Mouse (Mus musculus): ENCODE results near the gene Edc3.

Edc3 gene

DNA sequence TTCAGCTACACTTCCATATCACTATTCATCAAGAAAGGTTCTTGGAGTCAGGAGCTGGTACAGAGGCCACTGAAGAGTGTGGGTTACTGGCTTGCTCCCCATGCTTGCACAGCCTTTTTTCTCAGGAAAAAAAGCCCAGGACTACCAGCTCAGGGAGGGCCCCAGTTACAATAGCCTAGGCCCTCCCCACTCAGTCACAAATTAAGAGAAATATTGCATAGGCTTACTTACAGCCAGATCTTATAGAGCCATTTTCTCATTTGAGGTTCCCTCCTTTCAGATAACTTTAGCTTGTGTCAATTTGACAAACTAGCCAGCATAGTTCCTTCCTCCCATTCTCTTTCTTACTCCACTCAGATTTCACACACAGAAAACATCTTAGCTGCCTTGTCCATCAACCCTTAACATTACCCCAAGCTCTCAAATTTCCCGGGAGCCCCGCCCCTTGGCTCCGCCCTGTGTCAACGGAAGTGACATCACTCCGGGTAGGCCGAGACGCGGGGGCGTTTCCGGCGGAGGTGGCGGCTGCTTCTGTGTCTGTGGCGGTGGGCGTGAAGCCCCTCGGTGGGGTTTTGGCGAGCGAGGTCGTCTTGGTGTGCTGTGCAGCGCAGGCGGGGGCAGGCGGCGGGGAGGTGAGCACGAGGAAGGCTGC, at the start of gene Edc3:
TSS of gene Edc3 (plus strand) at position 473 of the 652 bp plus-strand sequence.
- DNase-seq (ENCODE audit: low read depth, low spot score): no peak

DNA sequence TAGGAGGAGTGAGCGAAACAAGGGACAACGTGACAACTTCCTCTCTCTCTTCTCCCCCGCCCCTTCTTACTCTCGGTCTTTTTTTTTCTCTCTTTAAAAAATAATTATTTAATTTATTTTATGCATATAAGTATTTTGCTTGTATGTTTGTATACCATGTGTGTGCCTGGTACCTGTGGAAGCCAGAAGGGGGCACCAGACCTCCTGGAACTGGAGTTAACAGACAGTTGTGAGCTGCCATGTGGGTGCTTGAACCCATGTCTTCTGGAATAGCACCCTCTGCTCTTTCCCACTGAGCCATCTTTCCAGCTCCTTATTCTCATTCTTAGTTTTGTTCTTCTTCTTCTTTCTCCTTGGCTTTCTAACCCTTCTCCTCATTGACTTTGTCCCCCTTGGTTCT, 49.4 kb upstream of the Edc3 start:
- DNase-seq (ENCODE audit: low read depth, low spot score): no peak

GRCm38 (mm10) chr9:57659774-57660173, 48.6 kb upstream of the Edc3 start:
- DNase-seq (ENCODE audit: low read depth, low spot score): peak; percentile 55

DNA sequence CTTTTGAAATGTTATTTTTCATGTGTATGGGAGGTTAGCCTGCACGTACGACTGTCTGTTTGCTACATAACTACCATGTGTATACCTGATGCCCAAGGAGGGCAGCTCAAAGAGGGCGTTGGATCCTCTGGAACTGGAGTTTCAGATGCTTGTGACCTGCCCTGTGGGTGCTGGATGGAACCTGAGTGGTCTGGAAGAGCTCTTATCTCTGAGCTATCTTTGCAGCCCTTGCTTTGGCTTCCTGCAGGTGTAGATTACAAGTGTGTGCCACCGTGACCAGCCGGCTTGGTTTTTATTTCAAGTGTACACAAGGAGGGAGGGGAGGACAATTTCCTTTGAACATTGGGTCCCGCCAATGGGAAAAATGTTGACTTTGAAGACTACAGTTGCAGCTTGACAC, 47.8 kb upstream of the Edc3 start:
- no peak for DNase-seq (ENCODE audit: low read depth, low spot score)

- no peak for DNase-seq (ENCODE audit: low read depth, low spot score)
Measured at GRCm38 (mm10) chr9:57661552-57661951, 46.8 kb upstream of the Edc3 start.

- no peak for DNase-seq (ENCODE audit: low read depth, low spot score)
Measured at GRCm38 (mm10) chr9:57664616-57665015, 43.7 kb upstream of the Edc3 start.

GRCm38 (mm10) chr9:57666536-57666935, 41.8 kb upstream of the Edc3 start:
- no peak for DNase-seq (ENCODE audit: low read depth, low spot score)

GRCm38 (mm10) chr9:57667136-57667535, 41.2 kb upstream of the Edc3 start:
- no peak for DNase-seq (ENCODE audit: low read depth, low spot score)

GRCm38 (mm10) chr9:57667817-57668216, 40.5 kb upstream of the Edc3 start:
- DNase-seq (ENCODE audit: low read depth, low spot score): no peak

DNA sequence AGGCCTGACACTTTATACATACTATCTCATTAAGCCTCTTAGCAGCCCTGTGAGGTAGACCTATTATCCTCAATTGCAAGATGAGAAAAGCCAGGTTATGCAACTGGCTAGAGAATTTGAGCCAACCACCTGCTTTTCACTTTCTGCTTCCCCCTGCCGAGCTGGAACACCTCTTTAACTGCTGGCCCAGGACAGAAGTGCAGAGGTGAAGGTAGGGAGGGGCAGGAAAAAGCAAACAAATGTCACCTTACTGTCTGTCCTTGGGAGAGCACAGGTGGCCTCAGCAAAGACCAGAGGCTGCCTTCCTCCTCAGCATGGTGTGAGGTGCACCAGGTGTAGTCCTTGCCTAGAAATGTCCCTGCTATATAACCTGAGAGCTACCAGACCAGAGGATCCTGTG, 40.1 kb upstream of the Edc3 start:
- DNase-seq (ENCODE audit: low read depth, low spot score): no peak

DNA sequence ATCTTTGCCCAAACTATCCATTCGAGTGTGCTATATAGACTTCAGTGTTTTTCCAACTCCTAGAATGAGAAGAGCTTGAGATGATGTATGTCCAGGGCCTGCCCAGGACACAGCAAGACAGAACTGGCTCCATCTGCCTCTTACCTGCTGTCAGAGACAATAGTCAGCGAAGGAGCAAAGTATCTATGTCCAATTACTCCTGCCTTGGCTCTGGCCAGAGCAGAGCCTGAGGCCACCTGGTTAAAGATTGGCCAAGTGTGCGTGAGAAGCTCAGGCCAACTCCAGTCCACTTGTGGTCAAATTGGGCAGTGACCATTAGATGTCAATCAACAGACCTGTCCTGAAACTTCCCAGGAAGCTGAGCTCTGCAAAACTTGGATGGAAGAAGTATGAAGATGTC, 38.8 kb upstream of the Edc3 start:
- DNase-seq (ENCODE audit: low read depth, low spot score): no peak

DNA sequence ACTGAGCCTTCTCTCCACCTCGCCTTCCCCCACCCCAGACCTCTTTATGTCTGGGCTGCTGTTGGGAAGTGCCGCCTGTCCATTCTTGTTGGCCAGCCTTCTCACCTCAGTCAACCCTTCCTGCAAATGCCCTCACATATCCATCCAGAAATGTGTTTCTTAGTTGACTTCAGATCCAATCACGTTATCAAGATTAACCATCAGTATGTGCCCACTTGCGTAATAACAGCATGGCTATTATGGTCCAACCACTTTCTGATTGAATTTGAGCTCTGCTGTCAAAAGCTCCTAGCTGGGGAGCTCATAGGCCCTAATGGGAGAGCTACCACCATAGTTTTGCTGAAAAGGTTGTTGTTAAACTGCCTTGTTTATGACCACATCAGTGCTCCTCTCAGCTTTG, 37.3 kb upstream of the Edc3 start:
- DNase-seq (ENCODE audit: low read depth, low spot score): no peak

GRCm38 (mm10) chr9:57671500-57671899, 36.8 kb upstream of the Edc3 start:
- no peak for DNase-seq (ENCODE audit: low read depth, low spot score)

DNA sequence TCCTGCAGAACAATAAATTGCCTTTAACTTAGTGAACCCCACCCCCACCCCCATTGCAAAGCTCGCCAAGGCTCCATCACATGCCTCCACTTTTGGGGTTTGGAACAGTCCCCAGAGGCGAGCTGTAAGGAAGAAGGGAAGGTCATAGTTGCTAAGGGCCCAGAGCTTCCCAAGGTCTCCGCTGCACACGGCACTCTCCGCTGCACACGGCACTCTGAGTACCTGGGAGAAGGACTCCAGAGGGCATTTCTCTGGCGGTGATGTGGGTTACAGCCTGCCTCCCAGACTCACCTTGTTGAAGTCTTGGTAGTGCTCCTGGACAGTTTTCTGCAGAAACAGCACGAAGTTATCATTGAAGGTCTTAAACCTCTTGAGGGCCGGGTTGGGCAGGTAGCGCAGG, 26.9 kb upstream of the Edc3 start:
- no peak for DNase-seq (ENCODE audit: low read depth, low spot score)

DNA sequence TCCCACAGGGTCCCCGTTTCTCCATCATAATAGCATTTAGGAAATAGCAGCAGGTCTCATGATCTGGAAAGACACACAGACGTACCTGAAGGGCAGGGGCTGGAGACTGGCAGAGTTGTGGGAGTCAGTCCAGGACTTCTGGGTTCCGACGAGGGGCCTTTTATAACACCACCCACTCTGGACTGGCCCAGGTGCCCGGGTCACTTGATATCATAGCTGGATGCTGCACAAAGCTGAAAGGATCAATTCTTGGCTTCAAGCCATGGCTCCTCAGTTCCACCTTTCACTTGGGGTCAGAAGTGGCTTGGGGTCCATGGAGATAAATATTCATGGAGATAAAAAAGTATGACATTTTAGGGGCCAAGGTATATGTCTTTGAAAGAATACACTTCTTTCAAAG, 24.8 kb upstream of the Edc3 start, which contains the start of gene Cyp1a2:
TSS of gene Cyp1a2 (minus strand) at position 184 of the 400 bp plus-strand sequence.
- no peak for DNase-seq (ENCODE audit: low read depth, low spot score)

- DNase-seq (ENCODE audit: low read depth, low spot score): no peak
Measured at GRCm38 (mm10) chr9:57686011-57686410, 22.3 kb upstream of the Edc3 start.

DNA sequence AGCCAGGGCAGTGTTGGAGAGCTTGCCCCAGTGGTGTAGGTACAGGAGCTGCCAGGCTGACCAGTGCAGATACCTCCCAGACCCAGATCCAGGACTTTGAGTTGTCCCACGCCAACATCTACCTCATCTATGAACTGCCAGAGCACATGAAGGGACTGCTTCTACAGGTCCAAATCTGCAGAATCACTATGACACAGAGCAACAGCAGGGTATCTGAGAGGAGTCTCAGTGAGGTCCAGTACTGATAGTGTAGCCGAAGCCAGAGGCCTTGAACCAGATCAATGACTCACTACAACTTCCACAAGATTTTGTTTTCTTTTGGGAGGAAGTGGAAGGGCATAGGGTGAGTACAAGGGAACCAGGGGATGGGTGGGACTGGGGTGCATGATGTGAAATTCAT, 20.6 kb upstream of the Edc3 start, which contains the start of gene Cyp1a1:
TSS of gene Cyp1a1 (plus strand) at position 178 of the 400 bp plus-strand sequence.
- no peak for DNase-seq (ENCODE audit: low read depth, low spot score)

- DNase-seq (ENCODE audit: low read depth, low spot score): no peak
Measured at GRCm38 (mm10) chr9:57688158-57688557, 20.2 kb upstream of the Edc3 start.

- no peak for DNase-seq (ENCODE audit: low read depth, low spot score)
Measured at GRCm38 (mm10) chr9:57688606-57689005, 19.7 kb upstream of the Edc3 start.

DNA sequence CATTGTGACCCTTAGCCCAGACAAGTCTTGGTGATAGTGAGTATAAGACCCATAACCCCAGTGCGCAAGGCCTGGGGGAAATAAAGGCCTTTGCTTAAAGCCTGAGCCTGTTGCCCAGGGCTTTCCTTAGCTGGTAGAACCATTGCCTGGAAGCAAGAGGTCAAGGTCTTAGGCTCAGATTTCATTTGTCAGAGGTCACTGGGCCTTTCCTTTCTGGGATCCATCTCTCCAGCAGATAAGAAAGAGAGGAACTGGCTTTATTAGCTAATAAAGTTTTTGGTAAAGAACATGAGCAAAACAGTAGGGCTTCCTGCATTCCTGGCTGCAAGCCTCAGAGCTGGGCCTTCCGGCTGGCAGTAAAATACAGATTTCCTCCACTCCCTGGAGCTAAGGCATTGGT, 14.2 kb upstream of the Edc3 start:
- DNase-seq (ENCODE audit: low read depth, low spot score): no peak

DNA sequence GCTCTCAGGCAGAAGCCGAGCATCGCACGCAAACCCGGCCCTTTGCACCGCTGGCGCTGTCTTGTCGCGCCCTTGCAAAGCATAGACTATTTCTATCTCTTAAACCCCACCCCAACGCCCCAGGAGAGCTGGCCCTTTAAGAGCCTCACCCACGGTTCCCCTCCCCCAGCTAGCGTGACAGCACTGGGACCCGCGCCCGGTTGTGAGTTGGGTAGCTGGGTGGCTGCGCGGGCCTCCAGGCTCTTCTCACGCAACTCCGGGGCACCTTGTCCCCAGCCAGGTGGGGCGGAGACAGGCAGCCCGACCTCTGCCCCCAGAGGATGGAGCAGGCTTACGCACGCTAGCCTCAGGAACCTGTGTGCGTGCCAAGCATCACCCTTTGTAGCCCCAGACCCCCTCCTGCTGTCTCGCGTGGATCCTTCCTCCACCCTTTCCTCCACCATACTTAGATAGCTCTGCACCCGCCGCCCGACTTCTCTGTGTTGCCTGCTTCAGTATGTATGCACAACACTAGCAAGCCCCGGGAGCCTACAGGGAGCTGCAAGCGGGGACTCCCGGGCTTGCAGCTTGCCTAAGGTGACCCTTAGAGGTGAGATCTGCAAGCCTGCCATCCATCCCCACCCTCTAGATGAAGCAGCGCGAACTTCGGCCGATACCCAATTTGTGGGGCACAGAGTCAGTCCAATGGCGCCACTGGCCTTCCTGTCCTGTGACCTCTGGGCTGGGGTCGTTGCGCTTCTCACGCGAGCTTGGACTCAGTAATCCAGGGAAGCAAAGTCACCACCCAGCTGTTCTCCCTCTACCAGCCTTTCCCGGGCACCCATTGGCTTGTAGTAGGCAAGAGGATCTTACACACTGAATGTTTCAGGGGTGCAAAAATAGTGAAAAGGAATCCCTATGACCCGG, 11.7 kb upstream of the Edc3 start:
- DNase-seq (ENCODE audit: low read depth, low spot score): peak; percentile 27

DNA sequence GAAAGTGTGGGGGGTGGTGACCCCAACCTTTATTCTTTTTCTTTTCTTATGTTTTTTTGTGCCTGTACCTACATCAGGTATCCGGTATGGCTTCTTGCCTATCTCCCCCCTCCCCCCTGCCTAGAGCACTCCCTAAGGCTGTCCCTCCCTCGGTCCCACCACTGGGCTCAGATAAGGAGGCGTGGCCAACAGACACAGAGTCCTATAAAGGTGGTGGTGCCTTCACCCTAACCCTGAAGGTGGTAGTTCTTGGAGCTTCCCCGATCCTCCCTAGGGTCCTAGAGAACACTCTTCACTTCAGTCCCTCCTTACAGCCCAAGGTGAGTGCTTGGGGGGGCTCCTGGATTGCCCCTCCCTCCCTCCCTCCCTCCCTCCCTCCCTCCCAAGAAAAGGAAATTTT, 11.0 kb upstream of the Edc3 start:
- DNase-seq (ENCODE audit: low read depth, low spot score): no peak

All from telencephalon, adult 2 months (tissue).